Mouse (Mus musculus) liver, embryonic 14.5 days (tissue): ENCODE measurements around the gene Bok. TPM values are rescaled to one million over a fixed set of nuclear protein-coding genes. Genes with fewer than 3 reads are reported as not detected.

Experiments used
- ATAC-seq: fragments of 200-750 bp; cut with Nextera tagmentation; 2 replicates; pipeline ENCODE4 v1.8.0; 2017; ENCODE audit warnings: moderate number of reproducible peaks, mild to moderate bottlenecking, moderate library complexity; ENCODE audit not compliant: insufficient read depth
- DNase-seq, 3 experiments: peaks; one replicate each; pipeline ENCODE4 v3.0.0-alpha.2; 2012 to 2013; ENCODE audit warnings: low read depth in 3 of 3, low spot score in 3 of 3
- H3K27ac ChIP-seq: fragments of 300-500 bp; sonication (generic); 2 replicates; pipeline ENCODE4 v1.5.1; 2014; ENCODE audit warnings: moderate library complexity, mild to moderate bottlenecking, control low read depth, inconsistent platforms
- H3K27me3 ChIP-seq: fragments of 300-500 bp; sonication (generic); 2 replicates; pipeline ENCODE4 v1.6.1; 2014; ENCODE audit warnings: mild to moderate bottlenecking, low read length, moderate library complexity; ENCODE audit not compliant: control insufficient read depth, insufficient read depth
- H3K36me3 ChIP-seq: fragments of 300-500 bp; sonication (generic); replicated peaks from 2 replicates; pipeline ENCODE4 v1.6.1; 2014; ENCODE audit warnings: low read depth; ENCODE audit not compliant: control insufficient read depth, insufficient read depth
- H3K4me1 ChIP-seq, 2 experiments: fragments of 200-500 bp in 1 of 2; fragments of 300-500 bp in 1 of 2; sonication (generic) in 1 of 2; replicated peaks; 2 replicates each; pipeline ENCODE4 v1.6.1; 2012 to 2014; ENCODE audit warnings: antibody characterized with exemption in 1 of 2, inconsistent platforms in 1 of 2, low read length in 1 of 2; ENCODE audit not compliant: control insufficient read depth in 2 of 2, insufficient read depth in 2 of 2
- H3K4me2 ChIP-seq: fragments of 300-500 bp; sonication (generic); 2 replicates; pipeline ENCODE4 v1.6.1; 2014; ENCODE audit warnings: low read depth, mild to moderate bottlenecking, control low read depth, moderate library complexity
- H3K4me3 ChIP-seq, 2 experiments: fragments of 200-500 bp in 1 of 2; fragments of 300-500 bp in 1 of 2; sonication (generic) in 1 of 2; 2 replicates each; pipeline ENCODE4 v1.5.1; 2012 to 2014; ENCODE audit warnings: low read depth in 2 of 2, low read length in 2 of 2, mild to moderate bottlenecking in 2 of 2, control low read depth in 1 of 2, inconsistent platforms in 1 of 2, moderate library complexity in 1 of 2; ENCODE audit not compliant: insufficient read depth in 1 of 2
- H3K9ac ChIP-seq: fragments of 300-500 bp; sonication (generic); replicated peaks from 2 replicates; pipeline ENCODE4 v1.6.1; 2014; ENCODE audit warnings: mild to moderate bottlenecking, control low read depth, moderate library complexity
- H3K9me3 ChIP-seq: fragments of 300-500 bp; sonication (generic); 2 replicates; pipeline ENCODE4 v1.6.1; 2016; ENCODE audit warnings: low read length, mixed read lengths; ENCODE audit not compliant: control insufficient read depth
- CTCF ChIP-seq: IDR thresholded peaks from 2 replicates; pipeline ENCODE4 v1.5.1; 2016; ENCODE audit warnings: antibody characterized with exemption, low read depth, control low read depth
- EP300 ChIP-seq: IDR thresholded peaks from 2 replicates; pipeline ENCODE4 v1.6.1; 2016; ENCODE audit warnings: antibody characterized with exemption, low read depth
- WGBS: fragments of 180-500 bp; shearing (Covaris S2); extraction: QIAGEN DNeasy Blood & Tissue Kit; methylation state at CpG from one replicate; pipeline ENCODE4 v1.1.7; 2014; ENCODE audit not compliant: insufficient replicate concordance; 5-methylcytosine and 5-hydroxymethylcytosine counted together
- polyA plus RNA-seq, 2 experiments: library from polyadenylated mRNA; depleted of rRNA in 1 of 2; stranded (reverse) in 1 of 2; unstranded in 1 of 2; fragments of >200 nt; fragmentation: Nextera tagmentation in 1 of 2; extraction: Ambion mirVana in 1 of 2; gene quantifications; 2 replicates each; pipeline versions ENCODE4 v1.2.1 to v1.2.3; 2012 to 2014

Gene Bok
- polyA plus RNA-seq, 2 experiments, result 1.9 to 2.8 TPM

DNA sequence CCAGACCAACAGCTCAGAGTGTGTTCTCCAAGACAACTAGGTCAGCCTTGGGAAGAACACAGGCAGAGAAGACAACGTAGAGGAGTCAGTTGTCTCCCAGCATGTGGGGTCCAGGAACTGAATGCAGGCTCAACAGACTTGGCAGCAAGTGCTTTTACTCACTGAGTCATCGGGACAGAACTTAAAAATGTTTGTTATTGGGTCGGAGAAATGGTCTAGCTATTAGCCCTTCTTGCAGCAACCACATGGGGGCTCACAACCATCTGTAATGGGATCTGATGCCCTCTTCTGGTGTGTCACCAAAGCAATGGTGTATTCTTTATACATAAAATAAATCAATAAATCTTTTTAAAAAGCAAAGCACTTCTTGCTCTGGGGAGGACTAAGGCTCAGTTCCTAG, 40.7 kb downstream of the Bok start:
- TF ChIP-seq CTCF (no peak; the same call in 1 of the 2 replicates), EP300 (no peak)
- no peak overlapping the region for H3K9ac ChIP-seq
- H3K27me3 ChIP-seq, result no peaks in the 10 kb centered on the region
- no peaks in the 10 kb centered on the region for H3K36me3 ChIP-seq
- DNase-seq (no peak), ATAC-seq (no peak)
- H3K4me2 ChIP-seq, result no peak overlapping the region
- no peaks in the 10 kb centered on the region for H3K9me3 ChIP-seq
- WGBS, result 79% methylated on average over 3 of the region's 3 CpGs
- H3K4me1 ChIP-seq, result no peaks in the 10 kb centered on the region
- H3K27ac ChIP-seq, result no peak overlapping the region
- H3K4me3 ChIP-seq, result no peak overlapping the region

DNA sequence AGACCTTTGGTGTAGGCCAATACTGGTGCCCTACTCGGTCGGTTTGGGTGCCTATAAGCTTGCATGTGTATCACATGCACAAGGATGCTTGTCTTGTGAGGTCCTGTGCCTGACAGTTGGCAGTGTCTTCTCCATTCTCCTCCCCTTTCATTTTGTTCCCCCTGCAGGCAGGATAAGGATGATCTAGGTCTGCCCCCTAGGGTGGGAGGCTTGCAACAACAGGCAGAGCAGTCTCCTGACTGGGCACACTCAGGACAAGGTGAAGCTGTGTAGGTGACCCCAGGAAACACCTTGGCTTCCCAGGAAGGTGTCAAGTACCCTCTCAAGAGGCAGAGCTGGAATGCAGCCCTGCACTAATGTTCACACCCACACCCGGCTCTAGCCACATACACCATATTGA, 41.5 kb downstream of the Bok start:
- ATAC-seq, result peak; percentile 55
- Histone ChIP-seq H3K27me3 (no peaks in the 10 kb centered on the region), H3K9me3 (no peaks in the 10 kb centered on the region), H3K27ac (no peak overlapping the region), H3K36me3 (no peaks in the 10 kb centered on the region), H3K4me1 (no peaks in the 10 kb centered on the region), H3K4me3 (no peak overlapping the region), H3K4me2 (no peak overlapping the region), H3K9ac (no peak overlapping the region)
- no peak for DNase-seq
- TF ChIP-seq EP300, result no peak
- TF ChIP-seq CTCF, result peak; percentile 92
- 57% methylated on average over 3 of the region's 3 CpGs for WGBS

DNA sequence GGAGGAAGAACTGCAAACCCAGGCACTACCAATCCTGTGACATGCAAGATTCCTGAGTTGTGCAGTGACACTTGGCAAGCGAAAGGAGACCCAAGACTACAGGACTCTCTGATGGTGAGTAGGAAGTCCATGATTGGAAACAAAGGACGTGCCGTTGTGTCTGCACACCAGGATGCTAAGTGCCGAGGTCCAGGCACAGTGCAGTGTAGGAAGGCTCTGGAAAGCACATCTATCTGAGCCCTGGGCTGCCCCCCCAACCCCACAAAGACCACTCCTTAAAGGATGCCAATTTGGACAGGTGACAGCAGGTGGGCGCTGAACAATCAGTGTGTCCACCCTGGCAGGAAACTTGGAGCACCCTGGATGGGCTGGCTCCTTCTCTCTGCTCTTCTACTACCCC, 45.6 kb downstream of the Bok start:
- Histone ChIP-seq H3K4me1 (peaks cover 0 to under 1% of the 10 kb centered on the region in 2 experiments; a peak in 1 of 4 replicates), H3K9ac (no peak overlapping the region), H3K36me3 (no peaks in the 10 kb centered on the region), H3K9me3 (no peaks in the 10 kb centered on the region), H3K27ac (no peak overlapping the region), H3K27me3 (no peaks in the 10 kb centered on the region), H3K4me3 (no peak overlapping the region), H3K4me2 (no peak overlapping the region)
- 77% methylated on average over 5 of the region's 5 CpGs for WGBS
- ATAC-seq, result no peak
- DNase-seq, result no peak
- no peak for TF ChIP-seq CTCF
- TF ChIP-seq EP300, result no peak

DNA sequence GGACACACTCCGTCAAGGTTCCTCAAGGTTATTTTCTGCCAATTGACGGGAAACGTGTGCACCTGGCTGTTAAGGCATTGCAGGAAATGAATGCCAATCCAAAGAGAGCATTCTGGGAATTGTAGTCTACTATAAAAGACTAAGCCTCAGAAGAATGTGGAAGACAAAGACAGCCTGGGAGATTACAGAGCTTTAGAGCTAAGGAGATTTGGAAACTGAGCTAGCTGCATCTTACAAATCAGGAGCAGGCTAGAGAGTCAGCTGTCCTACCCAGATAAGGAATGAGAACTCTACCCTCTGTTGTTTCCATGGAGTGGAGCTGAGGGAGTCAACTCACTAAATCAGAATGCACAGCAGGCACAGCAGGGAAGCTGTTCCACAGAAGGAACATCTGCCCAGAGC, 46.4 kb downstream of the Bok start:
- TF ChIP-seq CTCF, result no peak
- TF ChIP-seq EP300, result no peak
- 61% methylated on average over 3 of the region's 3 CpGs for WGBS
- Histone ChIP-seq H3K36me3 (no peaks in the 10 kb centered on the region), H3K9ac (no peak overlapping the region), H3K27ac (no peak overlapping the region), H3K4me1 (peaks cover 0 to 3% of the 10 kb centered on the region in 2 experiments; a peak in 1 of 4 replicates), H3K4me2 (no peak overlapping the region), H3K9me3 (no peaks in the 10 kb centered on the region), H3K27me3 (no peaks in the 10 kb centered on the region), H3K4me3 (no peak overlapping the region)
- no peak for ATAC-seq
- no peak for DNase-seq

DNA sequence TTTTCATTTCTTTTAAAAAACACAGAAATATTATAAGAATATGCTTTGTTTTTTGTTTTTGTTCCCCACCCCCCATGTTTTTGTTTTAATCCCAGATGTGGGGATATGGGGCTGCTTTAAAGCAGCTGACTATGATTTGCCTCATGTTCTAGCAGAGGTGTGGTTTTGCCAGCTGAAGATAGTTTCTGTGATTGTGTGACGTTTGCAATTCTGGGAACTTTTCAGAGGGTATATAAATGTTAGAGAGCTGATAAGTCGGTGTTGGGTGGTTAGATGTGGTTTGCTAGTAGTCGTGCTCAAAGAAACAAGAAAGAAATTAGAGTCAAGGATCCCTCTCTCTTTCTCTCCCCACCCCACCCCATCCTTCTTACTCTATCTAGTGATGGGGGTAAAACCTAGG, 50.4 kb downstream of the Bok start:
- Histone ChIP-seq H3K36me3 (no peaks in the 10 kb centered on the region), H3K4me3 (no peak overlapping the region), H3K4me2 (no peak overlapping the region), H3K9ac (no peak overlapping the region), H3K4me1 (peaks cover 0 to 3% of the 10 kb centered on the region in 2 experiments; a peak in 1 of 4 replicates), H3K9me3 (no peaks in the 10 kb centered on the region), H3K27me3 (no peaks in the 10 kb centered on the region), H3K27ac (no peak overlapping the region)
- 16% methylated on average over 3 of the region's 3 CpGs for WGBS
- TF ChIP-seq EP300 (no peak), CTCF (no peak)
- DNase-seq, result no peak
- no peak for ATAC-seq
